Mouse (Mus musculus): ENCODE data around the gene Cd55. TPM values are rescaled to one million over a fixed set of nuclear protein-coding genes. Genes with fewer than 3 reads are reported as not detected.

Cd55 gene
- polyA plus RNA-seq, 1 experiment from 2014 or later, result 3.2 TPM

Other genes starting within 250 kb of the Cd55 start
- not detected in 2 replicates for gene Cd55b, start 39.7 kb downstream of the Cd55 start, polyA plus RNA-seq (2016; fragmentation: Nextera tagmentation; extraction: Ambion mirVana)
- gene Zp3r, start 166.9 kb upstream of the Cd55 start, polyA plus RNA-seq (2016; fragmentation: Nextera tagmentation; extraction: Ambion mirVana), result not detected in 2 replicates
- gene C4bp, start 198.9 kb upstream of the Cd55 start, polyA plus RNA-seq (2016; fragmentation: Nextera tagmentation; extraction: Ambion mirVana), result not detected in 2 replicates

Data from midbrain, embryonic 12.5 days (tissue).